In genomic region chr6:67183481-67184215, GRCm38 (mm10) we compare ENCODE assay signal across 15 mouse cellular contexts. TPM values are rescaled to one million over a fixed set of nuclear protein-coding genes. Genes with fewer than 3 reads are reported as not detected.
DNase-seq lines count a peak whose midpoint lies in the region; ATAC-seq lines count a peak whose summit lies in the region.
"Had no signal": no experiment of that assay in that cellular context is flagged by ENCODE, and none has a peak within 500 bp of the region (broad histone marks: within the 10 kb centered on the region; RNA-seq: fewer than 3 reads in every experiment).

No protein-coding gene starts in this region.

- no peaks in the 10 kb centered on the region for H3K36me3 ChIP-seq in liver, embryonic 11.5 days (ENCODE audit: control insufficient read depth, insufficient read depth, low read length)
- H3K36me3 ChIP-seq in forebrain, embryonic 14.5 days (ENCODE audit: control insufficient read depth, insufficient read depth, low read length): no peaks in the 10 kb centered on the region
- H3K36me3 ChIP-seq: forebrain, embryonic 15.5 days had no signal

- ATAC-seq in liver, embryonic 11.5 days (replicated peaks; ENCODE audit: low FRiP score): no peak
- ATAC-seq in granulocyte monocyte progenitor cell, adult 5-6 weeks (replicated peaks; ENCODE audit: poor library complexity, severe bottlenecking): peak; percentile 69
- peak; percentile 52 for ATAC-seq in megakaryocyte progenitor cell, adult 5-6 weeks (replicated peaks; ENCODE audit: poor library complexity)
- ATAC-seq in forebrain, embryonic 14.5 days: no peak
- ATAC-seq: forebrain, embryonic 15.5 days had no signal

- peaks cover 7% of the 10 kb centered on the region; the same call in 1 of the 2 replicates for H3K4me1 ChIP-seq in liver, embryonic 11.5 days (replicated peaks; ENCODE audit: control insufficient read depth, insufficient read depth, low read length)
- H3K4me1 ChIP-seq in forebrain, embryonic 14.5 days (ENCODE audit: control insufficient read depth, insufficient read depth, low read length): no peaks in the 10 kb centered on the region
- H3K4me1 ChIP-seq: forebrain, embryonic 15.5 days had no signal

- 62% methylated on average over 15 of the region's 15 CpGs for WGBS in liver, embryonic 11.5 days
- WGBS in forebrain, embryonic 14.5 days: 84% methylated on average over 15 of the region's 15 CpGs

- H3K27ac ChIP-seq in liver, embryonic 11.5 days (ENCODE audit: low read depth, low read length): no peak overlapping the region
- no peak overlapping the region for H3K27ac ChIP-seq in forebrain, embryonic 14.5 days (ENCODE audit: low read depth, low read length)
- H3K27ac ChIP-seq: forebrain, embryonic 15.5 days had no signal

- peak overlapping the region; percentile 11; the same call in 1 of the 2 replicates for H3K4me2 ChIP-seq in liver, embryonic 11.5 days
- H3K4me2 ChIP-seq in forebrain, embryonic 14.5 days (ENCODE audit: low read length): no peak overlapping the region
- H3K4me2 ChIP-seq: forebrain, embryonic 15.5 days had no signal

- DNase-seq in liver, embryonic 11.5 days (ENCODE audit: low spot score): no peak
- DNase-seq in liver: no peak
- DNase-seq in thymus, postnatal 4 days: peak; percentile 50
- DNase-seq in layer of hippocampus, postnatal 36 days: no peak
- no peak for DNase-seq in frontal cortex, adult 2 months (ENCODE audit: extremely low spot score in 1 of 2, low spot score in 1 of 2)
- no peak for DNase-seq in forebrain, embryonic 14.5 days (ENCODE audit: low spot score)
- DNase-seq: adrenal gland, adult 2 months; B cell, adult 2 months; cerebellum, postnatal 36 days; gastrocnemius, postnatal 14 days; kidney, postnatal 25 days; lung, postnatal 14 days had no signal

- H3K27me3 ChIP-seq in liver, embryonic 11.5 days (replicated peaks; ENCODE audit: control insufficient read depth, insufficient read depth, low read length): no peaks in the 10 kb centered on the region
- H3K27me3 ChIP-seq in forebrain, embryonic 14.5 days (replicated peaks; ENCODE audit: control insufficient read depth, insufficient read depth, low read length): no peaks in the 10 kb centered on the region
- H3K27me3 ChIP-seq: forebrain, embryonic 15.5 days had no signal

- H3K9ac ChIP-seq in liver, embryonic 11.5 days (ENCODE audit: low read depth, low read length): no peak overlapping the region
- no peak overlapping the region for H3K9ac ChIP-seq in forebrain, embryonic 14.5 days (ENCODE audit: low read length)
- H3K9ac ChIP-seq: forebrain, embryonic 15.5 days had no signal

- H3K4me3 ChIP-seq in liver, embryonic 11.5 days (ENCODE audit: low read depth, low read length): no peak overlapping the region
- H3K4me3 ChIP-seq in forebrain, embryonic 14.5 days (ENCODE audit: low read depth, low read length): no peak overlapping the region
- H3K4me3 ChIP-seq: forebrain, embryonic 15.5 days had no signal

- no peaks in the 10 kb centered on the region for H3K9me3 ChIP-seq in liver, embryonic 11.5 days (ENCODE audit: control insufficient read depth, low read length)
- no peaks in the 10 kb centered on the region for H3K9me3 ChIP-seq in forebrain, embryonic 14.5 days (replicated peaks; ENCODE audit: control insufficient read depth, low read length)
- H3K9me3 ChIP-seq: forebrain, embryonic 15.5 days had no signal

RNA-seq across cellular contexts. Expression of gene Serbp1, which starts 54.3 kb away (rescaled TPM):
- polyA plus RNA-seq in liver, embryonic 11.5 days (2014; fragmentation: Nextera tagmentation; extraction: Ambion mirVana): 698 and 755 TPM in 2 replicates
- total RNA-seq in granulocyte monocyte progenitor cell, adult 5-6 weeks (2014; fragmentation: Nextera tagmentation): 799 and 903 TPM in 2 replicates
- total RNA-seq in granulocyte monocyte progenitor cell, adult 5-6 weeks (2017): 2,516 and 2,875 TPM in 2 replicates
- total RNA-seq in megakaryocyte progenitor cell, adult 5-6 weeks (2015): 1,237 and 1,242 TPM in 2 replicates
- total RNA-seq in megakaryocyte progenitor cell, adult 5-6 weeks (2017): 2,350 and 2,917 TPM in 2 replicates
- 100 to 1,000 TPM; 220 to 226 TPM for total RNA-seq in layer of hippocampus, postnatal 36 days (2021)
- 227 and 240 TPM in 2 replicates for polyA plus RNA-seq in frontal cortex, adult 2 months (2012; rRNA removed)
- polyA plus RNA-seq in forebrain, embryonic 14.5 days (2014; fragmentation: Nextera tagmentation; extraction: Ambion mirVana): 313 and 340 TPM in 2 replicates

Comparison
In these comparisons a context has a peak if more than half of its experiments do, and no peak if none do; other contexts are left out.
1. ATAC-seq: peak in granulocyte monocyte progenitor cell, adult 5-6 weeks (single experiment) and megakaryocyte progenitor cell, adult 5-6 weeks (single experiment); none in liver, embryonic 11.5 days (single experiment) and forebrain, embryonic 14.5 days (single experiment).